Mouse (Mus musculus) CH12.LX (cell line): ENCODE data around the gene Prss41.

Experiments
- CTCF ChIP-seq, 2 experiments: IDR thresholded peaks in 1 of 2; conservative IDR thresholded peaks in 1 of 2; 2 replicates each; pipeline ENCODE4 v1.5.1; 2011 to 2012; ENCODE audit warnings: low read depth in 2 of 2, low read length in 2 of 2, improper control_type of control experiment in 1 of 2, inconsistent platforms in 1 of 2, mild to moderate bottlenecking in 1 of 2, moderate library complexity in 1 of 2
- EP300 ChIP-seq: IDR thresholded peaks from 2 replicates; pipeline ENCODE4 v1.6.1; 2011; ENCODE audit warnings: low read length, improper control_type of control experiment
- KAT2A ChIP-seq: IDR thresholded peaks from 2 replicates; pipeline ENCODE4 v1.6.1; 2012; ENCODE audit warnings: low read length, improper control_type of control experiment, inconsistent platforms; ENCODE audit not compliant: insufficient replicate concordance
- MAFK ChIP-seq: IDR thresholded peaks from 2 replicates; pipeline ENCODE4 v1.6.1; 2011; ENCODE audit warnings: low read length, improper control_type of control experiment; ENCODE audit not compliant: insufficient replicate concordance
- NELFE ChIP-seq: IDR thresholded peaks from 2 replicates; pipeline ENCODE4 v1.6.1; 2011; ENCODE audit warnings: low read depth, low read length, improper control_type of control experiment
- POLR2A ChIP-seq: IDR thresholded peaks from 2 replicates; pipeline ENCODE4 v1.6.1; 2011; ENCODE audit warnings: low read depth, mild to moderate bottlenecking, improper control_type of control experiment, low read length
- ZKSCAN1 ChIP-seq: IDR thresholded peaks from 2 replicates; pipeline ENCODE4 v1.6.1; 2012; ENCODE audit warnings: low read depth, inconsistent platforms, low read length, improper control_type of control experiment, borderline replicate concordance
- ZNF384 ChIP-seq: IDR thresholded peaks from 2 replicates; pipeline ENCODE4 v1.6.1; 2012; ENCODE audit warnings: low read depth, low read length, improper control_type of control experiment, inconsistent platforms

DNA sequence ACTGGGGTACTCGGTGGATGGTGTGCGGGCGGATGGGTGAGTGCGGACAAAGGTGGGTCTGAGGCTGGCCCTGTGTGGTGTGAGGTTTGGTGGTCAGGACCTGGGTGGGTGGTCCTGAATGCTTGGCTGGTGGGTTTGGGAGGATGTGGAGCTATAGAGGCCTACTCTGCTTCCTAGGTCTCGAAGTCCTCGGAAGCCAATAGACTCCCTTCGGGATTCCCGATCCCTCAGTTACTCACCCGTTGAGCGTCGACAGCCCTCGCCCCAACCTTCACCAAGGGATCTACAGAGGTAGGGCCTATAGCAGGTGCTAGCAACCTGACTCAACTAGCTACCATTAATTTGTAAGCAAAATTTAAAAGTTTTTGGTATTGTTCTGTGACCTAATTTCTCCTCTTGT lies 20.4 kb downstream of the Prss41 start:
- TF ChIP-seq POLR2A (no peak; the same call in 1 of the 2 replicates), ZKSCAN1 (no peak), NELFE (no peak), EP300 (no peak), ZNF384 (no peak), KAT2A (no peak), CTCF (conservative IDR thresholded peaks at IDR 0.05 in 1 of 2, IDR thresholded peaks at IDR 0.05 in 1 of 2; ENCODE audit: low read depth in 2 of 2, low read length in 2 of 2) (no peak), MAFK (no peak)
